Mouse (Mus musculus) limb, embryonic 12.5 days (tissue): Measurements from ENCODE around the gene 4632433K11Rik. TPM values are rescaled to one million over a fixed set of nuclear protein-coding genes. Genes with fewer than 3 reads are reported as not detected.
A peak's percentile ranks its signal among the peaks of the same experiment; 100 is the strongest.

ENCODE experiments used
- ATAC-seq: fragments of 200-750 bp; cut with Nextera tagmentation; 2 replicates; pipeline ENCODE4 v1.8.0; 2017; ENCODE audit warnings: low read depth, moderate TSS enrichment; ENCODE audit not compliant: insufficient number of reproducible peaks, insufficient read depth, low FRiP score, low TSS enrichment
- H3K27ac ChIP-seq: fragments of 300-500 bp; sonication (generic); 2 replicates; pipeline ENCODE4 v1.5.1; 2016; ENCODE audit warnings: mild to moderate bottlenecking, moderate library complexity
- H3K27me3 ChIP-seq: fragments of 300-500 bp; sonication (generic); 2 replicates; pipeline ENCODE4 v1.6.1; 2016; ENCODE audit warnings: mild to moderate bottlenecking, moderate library complexity
- H3K36me3 ChIP-seq: fragments of 300-500 bp; sonication (generic); 2 replicates; pipeline ENCODE4 v1.6.1; 2016; ENCODE audit warnings: mild to moderate bottlenecking, moderate library complexity
- H3K4me1 ChIP-seq: fragments of 300-500 bp; sonication (generic); replicated peaks from 2 replicates; pipeline ENCODE4 v1.6.1; 2016
- H3K4me2 ChIP-seq: fragments of 300-500 bp; sonication (generic); 2 replicates; pipeline ENCODE4 v1.6.1; 2016; ENCODE audit warnings: mild to moderate bottlenecking, moderate library complexity
- H3K4me3 ChIP-seq: fragments of 300-500 bp; sonication (generic); replicated peaks from 2 replicates; pipeline ENCODE4 v1.5.1; 2016; ENCODE audit warnings: mild to moderate bottlenecking
- H3K9ac ChIP-seq: fragments of 300-500 bp; sonication (generic); replicated peaks from 2 replicates; pipeline ENCODE4 v1.6.1; 2016; ENCODE audit warnings: mild to moderate bottlenecking, moderate library complexity
- H3K9me3 ChIP-seq: fragments of 300-500 bp; sonication (generic); 2 replicates; pipeline ENCODE4 v1.6.1; 2016; ENCODE audit warnings: mild to moderate bottlenecking, moderate library complexity
- WGBS: fragments of 180-500 bp; shearing (Covaris S2); methylation state at CpG from one replicate; pipeline ENCODE4 v1.1.7; 2016; 5-methylcytosine and 5-hydroxymethylcytosine counted together
- polyA plus RNA-seq: library from polyadenylated mRNA; unstranded; fragments of >200 nt; fragmentation: Nextera tagmentation; extraction: Ambion mirVana; gene quantifications from 2 replicates; pipeline ENCODE4 v1.2.1, GENCODE M21; 2016

Gene 4632433K11Rik
- polyA plus RNA-seq, 1 experiment from 2014 or later = not detected

- Histone ChIP-seq H3K36me3 (peaks cover 51% of the 10 kb centered on the region), H3K4me1 (peaks cover 23% of the 10 kb centered on the region), H3K9ac (peak overlapping the region; percentile 93), H3K4me2 (peak overlapping the region; percentile 87), H3K27ac (peak overlapping the region; percentile 98), H3K4me3 (peak overlapping the region; percentile 84), H3K9me3 (no peaks in the 10 kb centered on the region), H3K27me3 (no peaks in the 10 kb centered on the region)
- no peak; the same call in 1 of the 2 replicates for ATAC-seq
- under 1% methylated on average over 15 of the region's 15 CpGs for WGBS
These were observed 13.2 kb upstream of the 4632433K11Rik start for GRCm38 (mm10) chr7:5020685-5021084.

- no peaks in the 10 kb centered on the region for H3K9me3 ChIP-seq
- peaks cover 56% of the 10 kb centered on the region for H3K36me3 ChIP-seq
- no peak for ATAC-seq
- H3K27ac ChIP-seq = 0 out of 2 replicates have a peak overlapping the region, but pooled peaks have one; percentile 98
- peak overlapping the region; percentile 93 for H3K9ac ChIP-seq
- H3K4me1 ChIP-seq = peaks cover 19% of the 10 kb centered on the region
- no peaks in the 10 kb centered on the region for H3K27me3 ChIP-seq
- peak overlapping the region; percentile 84 for H3K4me3 ChIP-seq
- WGBS = 52% methylated on average over 5 of the region's 5 CpGs
- H3K4me2 ChIP-seq = peak overlapping the region; percentile 87
These were observed 12.7 kb upstream of the 4632433K11Rik start for GRCm38 (mm10) chr7:5021197-5021596.

GRCm38 (mm10) chr7:5029543-5029942 lies 4.4 kb upstream of the 4632433K11Rik start:
- H3K4me1 ChIP-seq = no peaks in the 10 kb centered on the region
- H3K36me3 ChIP-seq = peaks cover 99% of the 10 kb centered on the region
- no peak for ATAC-seq
- no peak overlapping the region for H3K4me2 ChIP-seq
- WGBS = 95% methylated on average over 22 of the region's 22 CpGs
- peaks cover 54% of the 10 kb centered on the region for H3K9me3 ChIP-seq
- no peak overlapping the region for H3K27ac ChIP-seq
- no peaks in the 10 kb centered on the region for H3K27me3 ChIP-seq
- H3K4me3 ChIP-seq = peak overlapping the region; percentile 0; the same call in 1 of the 2 replicates
- no peak overlapping the region for H3K9ac ChIP-seq

GRCm38 (mm10) chr7:5029946-5030345 lies 4.0 kb upstream of the 4632433K11Rik start:
- WGBS = 92% methylated on average over 21 of the region's 21 CpGs
- no peak for ATAC-seq
- peaks cover 99% of the 10 kb centered on the region for H3K36me3 ChIP-seq
- no peak overlapping the region for H3K4me2 ChIP-seq
- H3K4me3 ChIP-seq = peak overlapping the region; percentile 0; the same call in 1 of the 2 replicates
- no peaks in the 10 kb centered on the region for H3K4me1 ChIP-seq
- H3K27me3 ChIP-seq = no peaks in the 10 kb centered on the region
- H3K9ac ChIP-seq = no peak overlapping the region
- no peak overlapping the region for H3K27ac ChIP-seq
- peaks cover 58% of the 10 kb centered on the region for H3K9me3 ChIP-seq

GRCm38 (mm10) chr7:5030554-5031275 lies 3.2 kb upstream of the 4632433K11Rik start:
- WGBS = 81% methylated on average over 63 of the region's 63 CpGs
- no peaks in the 10 kb centered on the region for H3K4me1 ChIP-seq
- H3K9me3 ChIP-seq = peaks cover 61% of the 10 kb centered on the region
- peaks cover 99% of the 10 kb centered on the region for H3K36me3 ChIP-seq
- ATAC-seq = no peak
- 0 out of 2 replicates have a peak overlapping the region, but pooled peaks have one; percentile 2 for H3K4me3 ChIP-seq
- no peak overlapping the region for H3K27ac ChIP-seq
- no peaks in the 10 kb centered on the region for H3K27me3 ChIP-seq
- H3K4me2 ChIP-seq = no peak overlapping the region
- no peak overlapping the region for H3K9ac ChIP-seq

GRCm38 (mm10) chr7:5031496-5031895 lies 2.4 kb upstream of the 4632433K11Rik start:
- Histone ChIP-seq H3K4me3 (0 out of 2 replicates have a peak overlapping the region, but pooled peaks have one; percentile 2), H3K9me3 (peaks cover 67% of the 10 kb centered on the region), H3K4me2 (no peak overlapping the region), H3K9ac (no peak overlapping the region), H3K36me3 (peaks cover 99% of the 10 kb centered on the region), H3K27ac (no peak overlapping the region), H3K27me3 (no peaks in the 10 kb centered on the region), H3K4me1 (no peaks in the 10 kb centered on the region)
- WGBS = 82% methylated on average over 46 of the region's 46 CpGs
- ATAC-seq = no peak

- H3K9me3 ChIP-seq = peaks cover 53% of the 10 kb centered on the region
These were observed 1.7 kb downstream of the 4632433K11Rik start for GRCm38 (mm10) chr7:5035628-5036027.

GRCm38 (mm10) chr7:5036136-5036535 lies 2.2 kb downstream of the 4632433K11Rik start:
- peaks cover 61% of the 10 kb centered on the region for H3K36me3 ChIP-seq

More at GRCm38 (mm10) chr7:5035628-5036027, 1.7 kb downstream of the 4632433K11Rik start:
- Histone ChIP-seq H3K9ac (no peak overlapping the region), H3K27ac (no peak overlapping the region), H3K4me2 (no peak overlapping the region), H3K4me1 (peaks cover 5% of the 10 kb centered on the region; the same call in 1 of the 2 replicates), H3K27me3 (no peaks in the 10 kb centered on the region), H3K36me3 (peaks cover 63% of the 10 kb centered on the region), H3K4me3 (no peak overlapping the region)
- ATAC-seq = no peak
- 97% methylated on average over 17 of the region's 17 CpGs for WGBS

GRCm38 (mm10) chr7:5037026-5037425 lies 3.1 kb downstream of the 4632433K11Rik start:
- no peak overlapping the region for H3K27ac ChIP-seq
- H3K4me3 ChIP-seq = no peak overlapping the region
- peaks cover 58% of the 10 kb centered on the region for H3K36me3 ChIP-seq
- no peak overlapping the region for H3K4me2 ChIP-seq
- peaks cover 5% of the 10 kb centered on the region; the same call in 1 of the 2 replicates for H3K4me1 ChIP-seq
- H3K27me3 ChIP-seq = no peaks in the 10 kb centered on the region
- 91% methylated on average over 7 of the region's 7 CpGs for WGBS
- H3K9me3 ChIP-seq = peaks cover 39% of the 10 kb centered on the region
- no peak overlapping the region for H3K9ac ChIP-seq
- ATAC-seq = no peak

More at GRCm38 (mm10) chr7:5036136-5036535, 2.2 kb downstream of the 4632433K11Rik start:
- Histone ChIP-seq H3K4me3 (no peak overlapping the region), H3K4me1 (peaks cover 5% of the 10 kb centered on the region; the same call in 1 of the 2 replicates), H3K27me3 (no peaks in the 10 kb centered on the region), H3K4me2 (no peak overlapping the region), H3K9me3 (peaks cover 48% of the 10 kb centered on the region), H3K27ac (no peak overlapping the region), H3K9ac (no peak overlapping the region)
- ATAC-seq = no peak
- 92% methylated on average over 9 of the region's 9 CpGs for WGBS

- 93% methylated on average over 8 of the region's 8 CpGs for WGBS
- Histone ChIP-seq H3K9ac (no peak overlapping the region), H3K27me3 (no peaks in the 10 kb centered on the region), H3K4me1 (peaks cover 5% of the 10 kb centered on the region; the same call in 1 of the 2 replicates), H3K9me3 (peaks cover 34% of the 10 kb centered on the region; the same call in 1 of the 2 replicates), H3K4me3 (peak overlapping the region; percentile 62), H3K4me2 (peak overlapping the region; percentile 55), H3K27ac (peak overlapping the region; percentile 95; the same call in 1 of the 2 replicates), H3K36me3 (peaks cover 53% of the 10 kb centered on the region)
- ATAC-seq = no peak
These were observed 3.5 kb downstream of the 4632433K11Rik start for GRCm38 (mm10) chr7:5037467-5037866.

GRCm38 (mm10) chr7:5038109-5038732 lies 4.3 kb downstream of the 4632433K11Rik start, which contains the start of gene Zfp784:
Gene Zfp784, minus strand, starts transcription at chr7:5038446.
- H3K9me3 ChIP-seq = peaks cover 30% of the 10 kb centered on the region; the same call in 1 of the 2 replicates
- peak; percentile 92 for ATAC-seq
- H3K4me1 ChIP-seq = peaks cover 5% of the 10 kb centered on the region; the same call in 1 of the 2 replicates
- H3K4me2 ChIP-seq = peak within 1 kb of the TSS; percentile 55
- peak within 1 kb of the TSS; percentile 76 for H3K9ac ChIP-seq
- peaks cover 46% of the 10 kb centered on the region for H3K36me3 ChIP-seq
- under 1% methylated on average over 48 of the region's 48 CpGs for WGBS
- peak within 1 kb of the TSS; percentile 62 for H3K4me3 ChIP-seq
- H3K27me3 ChIP-seq = no peaks in the 10 kb centered on the region
- H3K27ac ChIP-seq = peak within 1 kb of the TSS; percentile 95
